ENCODE assay signal across 8 mouse cellular contexts in the genomic region with DNA sequence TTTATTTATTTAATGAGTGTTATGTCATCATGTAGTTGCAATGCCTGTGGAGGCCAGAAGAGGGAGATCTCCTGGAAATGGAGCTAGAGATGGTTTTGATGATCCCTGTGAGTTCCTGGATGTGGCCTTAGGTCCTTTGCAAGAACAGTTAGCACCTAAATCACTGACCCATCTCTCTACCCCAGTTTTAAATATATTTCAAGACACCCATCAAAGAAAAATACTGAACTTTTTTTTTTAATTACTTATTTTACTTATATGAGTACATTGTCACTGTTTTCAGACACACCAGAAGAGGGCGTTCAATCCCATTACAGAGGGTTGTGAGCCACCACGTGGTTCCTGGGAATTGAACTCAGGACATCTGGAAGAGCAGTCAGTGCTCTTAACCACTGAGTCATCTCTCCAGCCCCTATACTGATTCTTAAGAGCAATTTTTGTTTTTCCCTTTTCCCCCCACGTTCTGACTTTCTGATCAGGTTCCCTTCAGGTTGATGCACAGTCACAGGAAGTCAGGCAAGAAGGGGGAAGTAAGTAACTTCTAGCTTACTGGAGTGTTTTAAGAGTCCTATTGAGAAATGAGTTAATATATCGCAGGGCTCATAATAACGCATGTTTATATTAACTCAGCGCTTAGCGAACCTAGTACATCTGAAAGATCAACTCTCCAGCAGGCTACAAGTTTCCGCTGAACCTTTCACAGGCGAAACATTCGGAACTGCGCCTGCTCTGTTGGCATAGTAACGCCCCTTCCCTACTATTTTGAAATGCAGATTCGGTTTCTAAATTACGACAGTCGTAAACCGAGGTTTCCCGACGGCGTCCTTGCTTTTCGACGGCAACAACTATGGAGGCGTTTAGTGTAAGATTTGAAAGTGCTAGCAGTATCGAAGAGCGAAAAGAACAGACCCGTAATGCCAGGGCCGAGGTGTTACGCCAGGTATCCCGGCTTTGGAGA. TPM values are rescaled to one million over a fixed set of nuclear protein-coding genes. Genes with fewer than 3 reads are reported as not detected.
DNase-seq lines count a peak whose midpoint lies in the region; ATAC-seq and TF ChIP-seq lines count a peak whose summit lies in the region.

A gene (plus strand): TSS at position 342 of the 958 bp plus-strand sequence.

- peak; percentile 87 for ATAC-seq in heart, embryonic 15.5 days (replicated peaks; ENCODE audit: insufficient number of reproducible peaks, insufficient read depth, low FRiP score, low read depth)
- ATAC-seq in liver, embryonic 14.5 days (ENCODE audit: insufficient read depth) = peak; percentile 87
- ATAC-seq in neural tube, embryonic 11.5 days (ENCODE audit: insufficient read depth, low FRiP score, low TSS enrichment) = peak; percentile 87
- ATAC-seq in stomach, postnatal 0 days (ENCODE audit: low FRiP score, low TSS enrichment) = peak; percentile 94

- WGBS in forebrain, embryonic 10.5 days = under 1% methylated on average over 28 of the region's 28 CpGs
- WGBS in heart, embryonic 15.5 days = under 1% methylated on average over 28 of the region's 28 CpGs
- under 1% methylated on average over 28 of the region's 28 CpGs for WGBS in liver, embryonic 14.5 days (ENCODE audit: insufficient replicate concordance)
- under 1% methylated on average over 28 of the region's 28 CpGs for WGBS in neural tube, embryonic 11.5 days
- WGBS in stomach, postnatal 0 days = 0% methylated on average over 28 of the region's 28 CpGs

- TF ChIP-seq RAD21 in CH12.LX (IDR thresholded peaks at IDR 0.05; ENCODE audit: low read depth, low read length) = peak; percentile 4

- dilution Hi-C loops in CH12.LX (cut with MboI; ENCODE audit: extremely low pct_ligation_motif_present, extremely low pct_unique_long_range_greater_than_20kb, low sequenced_read_pairs) = no loop called here

- TF ChIP-seq EP300 in CH12.LX (IDR thresholded peaks at IDR 0.05; ENCODE audit: low read length) = 0 out of 2 replicates have a peak, but pooled peaks have one; percentile 32
- TF ChIP-seq EP300 in liver, embryonic 14.5 days (IDR thresholded peaks at IDR 0.05; ENCODE audit: low read depth) = no peak
- no peak for TF ChIP-seq EP300 in stomach, postnatal 0 days (optimal IDR thresholded peaks at IDR 0.05)

- DNase-seq in CH12.LX (ENCODE audit: extremely low read depth) = peak; percentile 93
- peak; percentile 79 for DNase-seq in c-Kit-positive CD71-negative TER-119-negative erythroid progenitor cells, embryonic 14.5 days (ENCODE audit: low read depth)
- peak; percentile 81 for DNase-seq in forebrain, embryonic 10.5 days (ENCODE audit: extremely low spot score, low spot score)
- peak; percentile 85 to 90 for DNase-seq in kidney, postnatal 25 days
- DNase-seq in liver, embryonic 14.5 days (ENCODE audit: low read depth in 3 of 3, low spot score in 3 of 3) = peak; percentile 84 to 86 (median 86)
- peak; percentile 81 for DNase-seq in neural tube, embryonic 11.5 days (ENCODE audit: low spot score)
- DNase-seq in stomach, postnatal 0 days (ENCODE audit: low spot score) = peak; percentile 81

- H3K4me2 ChIP-seq in CH12.LX (ENCODE audit: insufficient read depth, low read depth, poor library complexity, severe bottlenecking) = peak within 1 kb of the TSS; percentile 78
- H3K4me2 ChIP-seq in heart, embryonic 15.5 days = peak within 1 kb of the TSS; percentile 76
- peak within 1 kb of the TSS; percentile 85 for H3K4me2 ChIP-seq in liver, embryonic 14.5 days (ENCODE audit: low read depth)
- H3K4me2 ChIP-seq in neural tube, embryonic 11.5 days (ENCODE audit: low read depth) = peak within 1 kb of the TSS; percentile 41
- H3K4me2 ChIP-seq in stomach, postnatal 0 days (replicated peaks; ENCODE audit: low read depth) = peak within 1 kb of the TSS; percentile 59

- peaks cover 0 to 2% of the 10 kb centered on the region in 2 experiments for H3K36me3 ChIP-seq in CH12.LX (replicated peaks in 1 of 2; ENCODE audit: control insufficient read depth in 1 of 2, insufficient read depth in 1 of 2, low read length in 1 of 2)
- H3K36me3 ChIP-seq in forebrain, embryonic 10.5 days (replicated peaks) = peaks cover 5% of the 10 kb centered on the region; the same call in 1 of the 2 replicates
- no peaks in the 10 kb centered on the region for H3K36me3 ChIP-seq in heart, embryonic 15.5 days
- H3K36me3 ChIP-seq in liver, embryonic 14.5 days (replicated peaks; ENCODE audit: control insufficient read depth, insufficient read depth, low read depth) = no peaks in the 10 kb centered on the region
- H3K36me3 ChIP-seq in neural tube, embryonic 11.5 days (ENCODE audit: control insufficient read depth, insufficient read depth, low read length) = no peaks in the 10 kb centered on the region
- H3K36me3 ChIP-seq in stomach, postnatal 0 days (ENCODE audit: control insufficient read depth, insufficient read depth, low read length) = no peaks in the 10 kb centered on the region

- H3K27me3 ChIP-seq in CH12.LX (replicated peaks) = no peaks in the 10 kb centered on the region
- no peaks in the 10 kb centered on the region for H3K27me3 ChIP-seq in forebrain, embryonic 10.5 days (ENCODE audit: poor library complexity, severe bottlenecking)
- H3K27me3 ChIP-seq in heart, embryonic 15.5 days = no peaks in the 10 kb centered on the region
- no peaks in the 10 kb centered on the region for H3K27me3 ChIP-seq in liver, embryonic 14.5 days (ENCODE audit: control insufficient read depth, insufficient read depth, low read length)
- H3K27me3 ChIP-seq in neural tube, embryonic 11.5 days (ENCODE audit: control insufficient read depth, insufficient read depth, low read length) = no peaks in the 10 kb centered on the region
- H3K27me3 ChIP-seq in stomach, postnatal 0 days (ENCODE audit: control insufficient read depth, insufficient read depth, low read length) = no peaks in the 10 kb centered on the region

- no peaks in the 10 kb centered on the region for H3K9me3 ChIP-seq in CH12.LX (replicated peaks; ENCODE audit: low read length)
- H3K9me3 ChIP-seq in forebrain, embryonic 10.5 days = no peaks in the 10 kb centered on the region
- no peaks in the 10 kb centered on the region for H3K9me3 ChIP-seq in heart, embryonic 15.5 days (replicated peaks)
- no peaks in the 10 kb centered on the region for H3K9me3 ChIP-seq in liver, embryonic 14.5 days (ENCODE audit: control insufficient read depth, low read length)
- H3K9me3 ChIP-seq in neural tube, embryonic 11.5 days (ENCODE audit: control insufficient read depth, low read length) = no peaks in the 10 kb centered on the region
- H3K9me3 ChIP-seq in stomach, postnatal 0 days (ENCODE audit: control insufficient read depth, low read length) = no peaks in the 10 kb centered on the region

- peak within 1 kb of the TSS; percentile 53; the same call in 1 of the 2 replicates for H3K27ac ChIP-seq in CH12.LX (ENCODE audit: insufficient read depth, low read depth)
- H3K27ac ChIP-seq in forebrain, embryonic 10.5 days = peak within 1 kb of the TSS; percentile 82
- H3K27ac ChIP-seq in heart, embryonic 15.5 days = peak within 1 kb of the TSS; percentile 92
- H3K27ac ChIP-seq in liver, embryonic 14.5 days = peak within 1 kb of the TSS; percentile 74
- no peak within 1 kb of the TSS for H3K27ac ChIP-seq in neural tube, embryonic 11.5 days (ENCODE audit: low read depth, low read length)
- H3K27ac ChIP-seq in stomach, postnatal 0 days (replicated peaks) = peak within 1 kb of the TSS; percentile 86

- peaks cover 18% of the 10 kb centered on the region for H3K79me2 ChIP-seq in CH12.LX (replicated peaks; ENCODE audit: control insufficient read depth, extremely low read depth, insufficient read depth, poor library complexity, severe bottlenecking)

- peak; percentile 53 to 67 for TF ChIP-seq CTCF in CH12.LX (conservative IDR thresholded peaks at IDR 0.05 in 1 of 2, IDR thresholded peaks at IDR 0.05 in 1 of 2; ENCODE audit: low read depth in 2 of 2, low read length in 2 of 2)
- peak; percentile 61 for TF ChIP-seq CTCF in liver, embryonic 14.5 days (IDR thresholded peaks at IDR 0.05; ENCODE audit: low read depth)
- peak; percentile 59 for TF ChIP-seq CTCF in stomach, postnatal 0 days (IDR thresholded peaks at IDR 0.05; ENCODE audit: low read depth)

- peak; percentile 82 for TF ChIP-seq POLR2A in CH12.LX (IDR thresholded peaks at IDR 0.05; ENCODE audit: low read depth, low read length)

- peak within 1 kb of the TSS; percentile 97 for H3K9ac ChIP-seq in CH12.LX (ENCODE audit: insufficient read depth, low read depth)
- H3K9ac ChIP-seq in heart, embryonic 15.5 days = peak within 1 kb of the TSS; percentile 73
- peak within 1 kb of the TSS; percentile 85 for H3K9ac ChIP-seq in liver, embryonic 14.5 days (replicated peaks)
- H3K9ac ChIP-seq in neural tube, embryonic 11.5 days (ENCODE audit: low read length) = peak within 1 kb of the TSS; percentile 67
- peak within 1 kb of the TSS; percentile 67 for H3K9ac ChIP-seq in stomach, postnatal 0 days (ENCODE audit: low read length)

- peaks cover 3 to 25% of the 10 kb centered on the region in 2 experiments; a peak in 3 of 4 replicates for H3K4me1 ChIP-seq in CH12.LX (ENCODE audit: control insufficient read depth in 1 of 2, insufficient read depth in 2 of 2)
- peaks cover 7% of the 10 kb centered on the region; the same call in 1 of the 2 replicates for H3K4me1 ChIP-seq in forebrain, embryonic 10.5 days
- H3K4me1 ChIP-seq in heart, embryonic 15.5 days (replicated peaks) = no peaks in the 10 kb centered on the region
- H3K4me1 ChIP-seq in liver, embryonic 14.5 days (replicated peaks; ENCODE audit: control insufficient read depth in 2 of 2, insufficient read depth in 2 of 2, low read length in 1 of 2) = 0 out of 4 replicates have a peak, but pooled peaks cover 0 to 2% of the 10 kb centered on the region in 2 experiments
- H3K4me1 ChIP-seq in neural tube, embryonic 11.5 days (ENCODE audit: control insufficient read depth, insufficient read depth, low read length) = no peaks in the 10 kb centered on the region
- no peaks in the 10 kb centered on the region for H3K4me1 ChIP-seq in stomach, postnatal 0 days (replicated peaks; ENCODE audit: control insufficient read depth, insufficient read depth)

- H3K4me3 ChIP-seq in CH12.LX (replicated peaks in 1 of 3; ENCODE audit: low read depth in 2 of 3, low read length in 2 of 3, poor library complexity in 1 of 3) = peak within 1 kb of the TSS; percentile 69 to 75 (median 72)
- peak within 1 kb of the TSS; percentile 69 for H3K4me3 ChIP-seq in forebrain, embryonic 10.5 days
- peak within 1 kb of the TSS; percentile 79 for H3K4me3 ChIP-seq in heart, embryonic 15.5 days
- H3K4me3 ChIP-seq in liver, embryonic 14.5 days (ENCODE audit: insufficient read depth in 1 of 2, low read depth in 2 of 2, low read length in 2 of 2) = peak within 1 kb of the TSS; percentile 90 to 92
- H3K4me3 ChIP-seq in neural tube, embryonic 11.5 days (ENCODE audit: low read depth, low read length) = peak within 1 kb of the TSS; percentile 53
- H3K4me3 ChIP-seq in stomach, postnatal 0 days (ENCODE audit: low read depth, low read length) = peak within 1 kb of the TSS; percentile 70

- in situ Hi-C loops in CH12.LX (cut with MboI; ENCODE audit: low pct_ligation_motif_present, low pct_unique_long_range_greater_than_20kb, low sequenced_read_pairs) = no loop called here

RNA-seq across cellular contexts. Expression of the gene that starts here (rescaled TPM):
- total RNA-seq in CH12.LX (2012; rRNA removed) = 13.0 and 13.8 TPM in 2 replicates
- 16.9 and 20.4 TPM in 2 replicates for total RNA-seq in CH12.LX (2014; rRNA removed)
- 19.2 and 20.2 TPM in 2 replicates for polyA plus RNA-seq in CH12.LX (2012; ENCODE audit: insufficient read length, low read depth)
- polyA plus RNA-seq in forebrain, embryonic 10.5 days (2016; fragmentation: Nextera tagmentation; extraction: Ambion mirVana) = 14.5 and 15.6 TPM in 2 replicates
- polyA plus RNA-seq in heart, embryonic 15.5 days (2015; fragmentation: Nextera tagmentation; extraction: Ambion mirVana) = 8.7 and 10.8 TPM in 2 replicates
- polyA plus RNA-seq in liver, embryonic 14.5 days (2012; rRNA removed) = 0.83 and 1.5 TPM in 2 replicates
- polyA plus RNA-seq in liver, embryonic 14.5 days (2014; fragmentation: Nextera tagmentation; extraction: Ambion mirVana) = 3.5 TPM in 2 replicates
- 11.2 and 12.1 TPM in 2 replicates for polyA plus RNA-seq in neural tube, embryonic 11.5 days (2014; fragmentation: Nextera tagmentation; extraction: Ambion mirVana)
- polyA plus RNA-seq in stomach, postnatal 0 days (2015; fragmentation: Nextera tagmentation; extraction: Ambion mirVana) = 6.2 and 6.9 TPM in 2 replicates
